Mouse (Mus musculus): ENCODE measurements around the gene Higd1c. TPM values are rescaled to one million over a fixed set of nuclear protein-coding genes. Genes with fewer than 3 reads are reported as not detected.
"Not testable (repeated sequence)": the region's sequence is repeated elsewhere in the genome, so short reads cannot be mapped to it uniquely, and the experiment has no call there.

Gene Higd1c
- polyA plus RNA-seq, 1 experiment = not detected

GRCm38 (mm10) chr15:100349496-100349895, 14.8 kb upstream of the Higd1c start:
- no peak overlapping the region for H3K27ac ChIP-seq (ENCODE audit: control insufficient read depth, insufficient read depth, low read depth, low read length)
- H3K36me3 ChIP-seq (ENCODE audit: control insufficient read depth, insufficient read depth, low read length) = no peaks in the 10 kb centered on the region
- no peak for TF ChIP-seq CTCF (IDR thresholded peaks at IDR 0.05; ENCODE audit: control insufficient read depth, insufficient read depth, insufficient replicate concordance, low read depth, low read length)
- no peak for TF ChIP-seq POLR2A (IDR thresholded peaks at IDR 0.05; ENCODE audit: control insufficient read depth, low read depth, low read length)
- no peaks in the 10 kb centered on the region; the same call in 1 of the 2 replicates for H3K4me1 ChIP-seq (ENCODE audit: control insufficient read depth, insufficient read depth, low read length)
- H3K27me3 ChIP-seq (ENCODE audit: control insufficient read depth, insufficient read depth, low read length) = no peaks in the 10 kb centered on the region
- H3K4me3 ChIP-seq (ENCODE audit: control insufficient read depth, low read depth, low read length) = no peak overlapping the region

DNA sequence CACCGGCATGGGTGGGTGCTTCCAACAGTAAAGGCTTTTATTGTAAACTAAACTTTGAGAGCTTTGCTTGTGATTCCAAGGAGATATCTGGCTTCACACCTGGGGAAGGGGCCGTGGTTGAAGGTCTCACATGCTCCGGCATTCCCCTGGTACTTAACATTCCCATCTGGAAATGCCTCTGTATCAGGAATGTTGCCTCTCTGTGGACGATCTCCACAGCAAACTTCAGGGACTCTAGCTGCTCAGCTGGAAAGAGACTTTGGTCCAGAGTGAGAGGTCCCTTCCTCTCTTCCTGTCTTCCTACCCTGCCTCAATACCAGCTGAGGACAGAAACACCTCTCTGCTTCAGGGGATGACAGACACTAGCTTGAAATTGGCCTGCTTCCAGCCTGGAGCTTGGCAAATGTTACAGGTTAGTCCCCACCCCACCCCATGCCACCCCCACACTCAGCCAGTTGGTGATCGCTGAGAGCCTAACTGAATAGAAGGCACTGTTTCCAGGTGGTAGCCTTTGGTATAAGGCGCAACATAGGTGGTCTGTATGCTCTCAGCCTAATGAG, 12.8 kb upstream of the Higd1c start:
- no peaks in the 10 kb centered on the region for H3K27me3 ChIP-seq (ENCODE audit: control insufficient read depth, insufficient read depth, low read length)
- no peaks in the 10 kb centered on the region for H3K36me3 ChIP-seq (ENCODE audit: control insufficient read depth, insufficient read depth, low read length)
- H3K4me1 ChIP-seq (ENCODE audit: control insufficient read depth, insufficient read depth, low read length) = no peaks in the 10 kb centered on the region; the same call in 1 of the 2 replicates
- TF ChIP-seq POLR2A (IDR thresholded peaks at IDR 0.05; ENCODE audit: control insufficient read depth, low read depth, low read length) (no peak), CTCF (IDR thresholded peaks at IDR 0.05; ENCODE audit: control insufficient read depth, insufficient read depth, insufficient replicate concordance, low read depth, low read length) (no peak)
- no peak overlapping the region for H3K27ac ChIP-seq (ENCODE audit: control insufficient read depth, insufficient read depth, low read depth, low read length)
- H3K4me3 ChIP-seq (ENCODE audit: control insufficient read depth, low read depth, low read length) = no peak overlapping the region

- TF ChIP-seq CTCF (IDR thresholded peaks at IDR 0.05; ENCODE audit: control insufficient read depth, insufficient read depth, insufficient replicate concordance, low read depth, low read length) (no peak), POLR2A (IDR thresholded peaks at IDR 0.05; ENCODE audit: control insufficient read depth, low read depth, low read length) (no peak)
- H3K36me3 ChIP-seq (ENCODE audit: control insufficient read depth, insufficient read depth, low read length) = no peaks in the 10 kb centered on the region
- no peaks in the 10 kb centered on the region for H3K27me3 ChIP-seq (ENCODE audit: control insufficient read depth, insufficient read depth, low read length)
- no peaks in the 10 kb centered on the region for H3K4me1 ChIP-seq (ENCODE audit: control insufficient read depth, insufficient read depth, low read length)
- H3K4me3 ChIP-seq (ENCODE audit: control insufficient read depth, low read depth, low read length) = no peak within 1 kb of the TSS
- H3K27ac ChIP-seq (ENCODE audit: control insufficient read depth, insufficient read depth, low read depth, low read length) = no peak within 1 kb of the TSS
These were observed 11.6 kb upstream of the Higd1c start, which contains the start of the genes Methig1 and Mettl7a2 for GRCm38 (mm10) chr15:100352711-100353250. Gene Methig1, plus strand, starts transcription at chr15:100353149. Gene Mettl7a2, plus strand, starts transcription at chr15:100353200.

GRCm38 (mm10) chr15:100353399-100353798, 10.9 kb upstream of the Higd1c start:
- H3K4me3 ChIP-seq (ENCODE audit: control insufficient read depth, low read depth, low read length); H3K36me3 ChIP-seq (ENCODE audit: control insufficient read depth, insufficient read depth, low read length); H3K27me3 ChIP-seq (ENCODE audit: control insufficient read depth, insufficient read depth, low read length); H3K4me1 ChIP-seq (ENCODE audit: control insufficient read depth, insufficient read depth, low read length); H3K27ac ChIP-seq (ENCODE audit: control insufficient read depth, insufficient read depth, low read depth, low read length): not testable (repeated sequence)

- Histone ChIP-seq H3K4me3 (ENCODE audit: control insufficient read depth, low read depth, low read length) (no peak overlapping the region), H3K4me1 (ENCODE audit: control insufficient read depth, insufficient read depth, low read length) (no peaks in the 10 kb centered on the region)
These were observed 8.5 kb upstream of the Higd1c start for GRCm38 (mm10) chr15:100355876-100356275.

DNA sequence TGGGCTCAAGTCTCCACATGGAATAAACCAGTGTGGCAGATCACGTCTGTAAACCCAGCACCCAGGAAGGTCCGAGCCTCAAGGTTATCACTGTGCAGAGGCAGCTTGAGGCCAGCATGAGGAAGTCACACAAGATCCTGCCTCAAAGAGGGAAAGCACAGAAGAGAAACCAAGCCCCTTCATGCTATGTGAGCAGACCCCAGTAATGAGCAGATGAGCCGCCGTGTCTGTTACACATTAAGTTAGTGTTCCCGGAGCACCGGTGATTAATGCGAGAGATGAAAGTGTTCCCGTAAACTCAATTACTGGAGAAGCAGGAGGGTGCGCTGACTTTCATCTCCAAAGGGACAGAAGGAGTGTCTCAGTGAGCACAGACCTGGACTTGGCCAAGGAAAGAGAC, 1.6 kb downstream of the Higd1c start:
- not testable (repeated sequence) for H3K4me3 ChIP-seq (ENCODE audit: control insufficient read depth, low read depth, low read length); H3K4me1 ChIP-seq (ENCODE audit: control insufficient read depth, insufficient read depth, low read length); H3K27ac ChIP-seq (ENCODE audit: control insufficient read depth, insufficient read depth, low read depth, low read length); H3K36me3 ChIP-seq (ENCODE audit: control insufficient read depth, insufficient read depth, low read length); H3K27me3 ChIP-seq (ENCODE audit: control insufficient read depth, insufficient read depth, low read length)

More at GRCm38 (mm10) chr15:100355876-100356275, 8.5 kb upstream of the Higd1c start:
- no peaks in the 10 kb centered on the region for H3K36me3 ChIP-seq (ENCODE audit: control insufficient read depth, insufficient read depth, low read length)
- H3K27ac ChIP-seq (ENCODE audit: control insufficient read depth, insufficient read depth, low read depth, low read length) = no peak overlapping the region
- TF ChIP-seq POLR2A (IDR thresholded peaks at IDR 0.05; ENCODE audit: control insufficient read depth, low read depth, low read length) = no peak
- no peak for TF ChIP-seq CTCF (IDR thresholded peaks at IDR 0.05; ENCODE audit: control insufficient read depth, insufficient read depth, insufficient replicate concordance, low read depth, low read length)
- H3K27me3 ChIP-seq (ENCODE audit: control insufficient read depth, insufficient read depth, low read length) = no peaks in the 10 kb centered on the region

DNA sequence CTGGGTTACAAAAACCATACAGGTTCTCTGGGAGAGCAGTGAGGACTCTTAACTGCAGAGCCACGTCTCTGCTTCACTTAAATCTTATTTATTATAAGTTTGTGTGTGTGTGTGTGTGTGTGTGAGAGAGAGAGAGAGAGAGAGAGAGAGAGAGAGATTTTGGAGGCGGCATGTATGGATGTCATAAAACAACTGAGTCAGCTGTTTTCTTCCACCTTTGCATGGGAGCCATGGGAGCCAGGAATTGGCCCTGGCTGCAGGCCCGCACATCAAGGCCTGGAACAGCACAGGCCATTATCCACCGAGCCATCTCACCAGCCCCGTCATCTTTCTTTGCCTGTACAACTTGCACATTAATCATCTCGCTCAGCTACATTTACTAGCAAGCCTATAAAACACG, 2.8 kb downstream of the Higd1c start:
- H3K4me3 ChIP-seq (ENCODE audit: control insufficient read depth, low read depth, low read length) = no peak overlapping the region
- TF ChIP-seq POLR2A (IDR thresholded peaks at IDR 0.05; ENCODE audit: control insufficient read depth, low read depth, low read length) = no peak
- TF ChIP-seq CTCF (IDR thresholded peaks at IDR 0.05; ENCODE audit: control insufficient read depth, insufficient read depth, insufficient replicate concordance, low read depth, low read length) = no peak
- no peaks in the 10 kb centered on the region for H3K4me1 ChIP-seq (ENCODE audit: control insufficient read depth, insufficient read depth, low read length)
- H3K36me3 ChIP-seq (ENCODE audit: control insufficient read depth, insufficient read depth, low read length) = no peaks in the 10 kb centered on the region
- H3K27me3 ChIP-seq (ENCODE audit: control insufficient read depth, insufficient read depth, low read length) = no peaks in the 10 kb centered on the region
- H3K27ac ChIP-seq (ENCODE audit: control insufficient read depth, insufficient read depth, low read depth, low read length) = no peak overlapping the region

- H3K27ac ChIP-seq (ENCODE audit: control insufficient read depth, insufficient read depth, low read depth, low read length) = no peak overlapping the region
- no peaks in the 10 kb centered on the region for H3K36me3 ChIP-seq (ENCODE audit: control insufficient read depth, insufficient read depth, low read length)
- H3K4me3 ChIP-seq (ENCODE audit: control insufficient read depth, low read depth, low read length) = no peak overlapping the region
- H3K4me1 ChIP-seq (ENCODE audit: control insufficient read depth, insufficient read depth, low read length) = no peaks in the 10 kb centered on the region
- no peaks in the 10 kb centered on the region for H3K27me3 ChIP-seq (ENCODE audit: control insufficient read depth, insufficient read depth, low read length)
- no peak for TF ChIP-seq CTCF (IDR thresholded peaks at IDR 0.05; ENCODE audit: control insufficient read depth, insufficient read depth, insufficient replicate concordance, low read depth, low read length)
- TF ChIP-seq POLR2A (IDR thresholded peaks at IDR 0.05; ENCODE audit: control insufficient read depth, low read depth, low read length) = no peak
These were observed 10.7 kb downstream of the Higd1c start for GRCm38 (mm10) chr15:100375066-100375465.

- H3K27ac ChIP-seq (ENCODE audit: control insufficient read depth, insufficient read depth, low read depth, low read length); H3K36me3 ChIP-seq (ENCODE audit: control insufficient read depth, insufficient read depth, low read length); H3K4me1 ChIP-seq (ENCODE audit: control insufficient read depth, insufficient read depth, low read length); H3K27me3 ChIP-seq (ENCODE audit: control insufficient read depth, insufficient read depth, low read length); H3K4me3 ChIP-seq (ENCODE audit: control insufficient read depth, low read depth, low read length): not testable (repeated sequence)
These were observed 13.6 kb downstream of the Higd1c start for GRCm38 (mm10) chr15:100377847-100378505.

All from testis, adult 2 months (tissue).